Mouse (Mus musculus) heart, postnatal 36 days (tissue): ENCODE data around the gene Abca5. TPM values are rescaled to one million over a fixed set of nuclear protein-coding genes. Genes with fewer than 3 reads are reported as not detected.
"Not testable (repeated sequence)": the region's sequence is repeated elsewhere in the genome, so short reads cannot be mapped to it uniquely, and the experiment has no call there.

ENCODE experiments used
- DNase-seq, 2 experiments: peaks; one replicate each; pipeline ENCODE4 v3.0.0; 2021 to 2022
- intact Hi-C: fragments of 180-260 bp; cut with DNase I; formaldehyde crosslinking; loops from one replicate; pipeline ENCODE4 v1.15.1; 2025
- total RNA-seq, 2 experiments: library from RNA; stranded (reverse); gene quantifications; 2 replicates each; pipeline ENCODE4 v1.2.3; 2021

Abca5 gene
- total RNA-seq, result 1 to 10 TPM; 6.1 to 7.5 TPM

GRCm38 (mm10) chr11:110337289-110338245 lies at the start of gene Abca5:
Gene Abca5, minus strand, starts transcription at chr11:110337716.
- intact Hi-C loops, result loop anchor here (5.0 kb wide), 1 partner anchor 60 kb away; the partner anchor contains the start of gene Map2k6
- DNase-seq, result peak; percentile 85 to 87

DNA sequence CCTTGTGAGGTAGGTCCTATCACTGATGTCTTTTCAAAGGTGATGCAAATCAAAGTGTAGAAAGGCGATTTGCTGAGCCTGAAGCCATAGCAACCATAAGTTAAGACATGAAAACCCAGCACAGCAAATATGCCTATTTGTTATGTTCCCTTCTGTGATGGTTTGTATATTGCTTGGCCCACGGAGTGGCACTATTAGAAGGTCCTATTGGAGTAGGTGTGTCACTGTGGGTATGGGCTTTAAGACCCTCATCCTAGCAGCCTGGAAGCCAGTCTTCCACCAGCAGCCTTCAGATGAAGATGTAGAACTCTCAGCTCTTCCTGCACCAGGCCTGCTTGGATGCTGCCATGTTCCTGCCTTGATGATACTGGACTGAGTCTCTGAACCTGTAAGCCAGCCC lies 48.0 kb upstream of the Abca5 start:
- intact Hi-C loops, result no loop called here
- DNase-seq, result no peak

- DNase-seq, result no peak
- intact Hi-C loops, result loop anchor here (5.0 kb wide), 1 partner anchor 102 kb away; no protein-coding TSS in a partner anchor
Measured at GRCm38 (mm10) chr11:110380310-110380668, 42.8 kb upstream of the Abca5 start.

GRCm38 (mm10) chr11:110379661-110380309 lies 42.3 kb upstream of the Abca5 start:
- intact Hi-C loops, result loop anchor here (5.0 to 10.0 kb wide), 2 partner anchors 103 to 665 kb away; no protein-coding TSS in a partner anchor
- DNase-seq, result peak; percentile 55 to 68

DNA sequence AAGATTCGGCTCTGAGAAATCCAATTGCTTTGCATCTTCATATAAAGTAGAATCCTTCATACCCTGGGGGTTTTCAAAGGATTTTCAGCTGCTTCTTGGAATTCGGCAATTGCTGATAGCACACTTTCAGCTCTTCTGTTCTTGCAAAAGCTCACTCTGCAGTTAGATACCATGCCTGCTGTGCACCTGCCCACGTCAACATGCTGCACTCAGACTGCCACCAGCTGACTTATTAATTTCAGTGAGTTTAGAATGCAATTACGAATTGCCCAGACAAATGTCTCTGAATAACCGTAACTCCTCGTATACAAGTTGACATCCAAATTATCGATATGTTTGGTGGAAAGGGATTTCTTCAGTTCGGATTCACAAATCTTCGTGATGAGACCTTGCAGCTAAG lies 36.5 kb upstream of the Abca5 start:
- intact Hi-C loops, result loop anchor here (10.0 kb wide), 1 partner anchor 671 kb away; no protein-coding TSS in a partner anchor
- DNase-seq, result no peak

DNA sequence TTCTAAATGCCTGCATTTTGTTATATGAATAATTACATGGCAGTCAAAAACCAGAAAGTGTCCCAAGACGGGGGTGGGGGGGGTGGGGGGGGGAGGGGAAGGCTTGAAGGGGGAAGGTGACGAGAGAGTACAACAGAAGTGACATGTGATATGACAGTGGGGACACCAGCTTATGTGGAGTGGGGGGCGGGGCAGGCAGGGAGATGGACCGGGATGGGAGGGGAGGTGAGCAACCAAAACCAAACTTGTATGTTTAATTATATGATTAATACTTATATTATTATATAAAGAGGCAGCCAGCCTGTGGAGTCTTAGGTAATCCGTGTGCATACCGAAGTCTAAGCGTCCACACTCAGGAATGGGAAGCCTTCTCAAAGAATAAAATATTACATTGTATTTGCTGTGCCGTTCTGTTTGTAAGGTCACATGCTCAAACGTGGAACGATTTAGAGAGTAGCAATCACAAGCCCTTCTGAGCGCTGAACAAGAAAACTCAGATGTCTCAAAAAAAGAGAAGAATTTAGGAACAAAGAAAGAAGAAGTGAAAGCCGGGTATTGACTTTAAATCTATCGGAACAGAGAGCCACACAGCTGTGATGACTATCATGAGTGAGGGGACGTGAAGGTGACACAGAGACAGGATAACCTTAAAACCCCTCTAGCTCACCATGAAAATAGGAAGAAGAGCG lies 34.9 kb upstream of the Abca5 start:
- no peak for DNase-seq
- intact Hi-C loops, result loop anchor here (10.0 kb wide), 1 partner anchor 672 kb away; no protein-coding TSS in a partner anchor

DNA sequence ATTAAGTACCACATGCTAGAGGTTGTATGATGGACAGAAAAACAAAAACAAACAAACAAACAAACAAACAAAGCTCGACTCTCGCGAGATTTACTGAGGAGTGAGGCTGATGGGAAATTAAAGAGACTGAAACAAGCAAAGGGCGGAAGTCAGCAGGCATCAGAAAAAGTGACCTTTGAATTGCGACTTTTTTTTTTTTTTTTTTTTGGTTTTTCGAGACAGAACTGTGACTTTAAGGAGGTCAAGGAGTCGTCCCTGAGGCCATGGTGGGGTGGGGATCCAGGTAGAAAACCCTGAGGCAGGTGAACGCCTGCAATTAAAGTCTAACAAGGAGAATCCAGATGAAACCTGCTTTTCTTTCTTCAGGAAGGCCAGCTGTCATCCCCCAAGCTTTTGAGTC lies 34.3 kb upstream of the Abca5 start:
- intact Hi-C loops, result loop anchor here (10.0 kb wide), 1 partner anchor 673 kb away; no protein-coding TSS in a partner anchor
- DNase-seq, result no peak

DNA sequence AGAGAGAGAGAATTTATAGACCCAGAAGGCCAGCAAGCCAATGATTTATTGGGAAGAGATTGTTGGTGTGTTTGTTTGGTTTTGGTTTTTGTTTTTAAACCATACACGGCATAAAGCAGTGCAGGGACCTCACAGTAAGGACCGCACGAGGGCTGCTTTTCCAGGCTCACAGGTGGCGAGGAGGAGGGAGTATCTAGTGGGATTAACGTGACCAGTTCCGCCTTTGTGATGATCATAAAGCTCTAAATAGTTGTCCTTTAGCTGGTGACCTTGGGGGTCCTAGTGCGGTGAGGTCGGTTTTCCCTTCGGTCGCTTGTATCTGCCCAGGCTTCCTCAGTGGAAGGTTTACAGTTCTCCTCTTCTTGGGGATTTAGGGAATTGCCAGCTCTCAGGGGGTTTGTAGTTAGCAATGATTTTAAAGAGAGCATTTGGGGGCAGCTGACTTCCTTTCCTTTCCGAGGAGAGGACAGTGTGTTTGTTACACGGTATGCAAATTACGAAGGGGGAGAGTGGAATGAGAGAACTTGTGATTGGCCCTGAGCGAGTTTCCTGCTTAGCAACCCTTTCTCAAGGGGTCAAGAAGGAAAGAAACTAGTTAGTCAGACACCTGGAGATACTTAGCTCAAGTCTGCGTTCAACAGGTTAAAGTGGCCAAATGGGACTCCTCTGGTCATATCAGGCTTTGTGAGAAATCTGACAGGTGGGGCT lies 31.9 kb upstream of the Abca5 start:
- intact Hi-C loops, result loop anchor here (10.0 kb wide), 1 partner anchor 675 kb away; no protein-coding TSS in a partner anchor
- DNase-seq, result no peak

DNA sequence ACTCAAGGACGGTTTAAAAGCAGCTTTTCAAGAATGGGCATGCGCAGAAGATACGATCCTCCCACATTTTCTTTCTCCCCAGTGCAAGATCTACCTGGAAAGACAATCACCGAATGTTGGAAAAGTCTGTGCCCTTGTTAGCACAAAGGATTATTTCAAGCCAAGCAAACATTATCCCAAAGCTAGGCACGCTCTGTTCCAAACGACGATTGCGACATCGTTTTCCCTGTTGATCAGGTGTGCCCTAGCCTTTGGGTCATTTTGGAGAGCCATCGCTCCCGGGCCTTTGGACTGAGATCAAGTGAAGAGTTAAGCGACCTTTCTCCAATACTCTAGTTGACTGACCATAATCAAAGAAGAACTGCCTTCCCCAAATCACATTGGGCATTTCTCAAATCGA lies 30.1 kb upstream of the Abca5 start:
- no peak for DNase-seq
- intact Hi-C loops, result no loop called here

DNA sequence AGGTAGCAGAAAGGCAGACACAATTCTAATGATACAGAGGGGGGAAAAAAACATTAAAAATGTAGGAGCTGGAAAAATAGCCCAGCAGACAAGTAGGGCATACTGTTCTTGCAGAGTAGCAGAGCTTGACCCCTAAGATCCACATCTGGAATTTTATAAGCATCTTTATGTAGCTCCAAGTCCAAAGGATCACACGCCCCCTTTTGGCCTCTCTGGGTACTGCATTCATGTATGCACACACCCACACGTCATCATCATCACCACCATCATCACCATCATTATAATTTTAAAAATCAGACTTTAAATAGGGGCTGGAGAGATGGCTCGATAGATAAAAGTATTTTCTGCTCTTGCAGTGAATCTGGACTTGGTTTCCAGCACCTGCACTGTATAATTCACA lies 29.4 kb upstream of the Abca5 start:
- intact Hi-C loops, result no loop called here

DNA sequence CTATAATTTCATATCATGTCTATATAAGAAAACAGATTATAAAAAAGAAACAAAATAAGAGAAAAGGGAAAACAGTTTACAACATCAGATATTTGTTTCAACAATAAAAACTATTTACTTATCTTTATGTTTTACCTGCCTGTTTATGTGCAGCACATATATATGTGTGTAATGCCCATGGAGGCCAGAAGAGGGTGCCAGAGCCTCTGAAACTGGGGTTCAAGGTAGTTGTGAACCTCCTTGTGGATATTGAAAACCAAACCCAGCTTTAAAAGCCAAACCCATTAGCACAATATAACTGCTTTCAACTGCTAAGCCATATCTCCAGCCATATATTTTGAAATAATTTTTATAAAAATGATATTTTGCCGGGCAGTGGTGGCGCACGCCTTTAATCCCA lies 27.5 kb upstream of the Abca5 start:
- intact Hi-C loops, result loop anchor here (1.0 kb wide), 1 partner anchor 118 kb away; no protein-coding TSS in a partner anchor
- peak; percentile 49 to 68 for DNase-seq

More for the DNA sequence above, 29.4 kb upstream of the Abca5 start:
- DNase-seq, result no peak

DNA sequence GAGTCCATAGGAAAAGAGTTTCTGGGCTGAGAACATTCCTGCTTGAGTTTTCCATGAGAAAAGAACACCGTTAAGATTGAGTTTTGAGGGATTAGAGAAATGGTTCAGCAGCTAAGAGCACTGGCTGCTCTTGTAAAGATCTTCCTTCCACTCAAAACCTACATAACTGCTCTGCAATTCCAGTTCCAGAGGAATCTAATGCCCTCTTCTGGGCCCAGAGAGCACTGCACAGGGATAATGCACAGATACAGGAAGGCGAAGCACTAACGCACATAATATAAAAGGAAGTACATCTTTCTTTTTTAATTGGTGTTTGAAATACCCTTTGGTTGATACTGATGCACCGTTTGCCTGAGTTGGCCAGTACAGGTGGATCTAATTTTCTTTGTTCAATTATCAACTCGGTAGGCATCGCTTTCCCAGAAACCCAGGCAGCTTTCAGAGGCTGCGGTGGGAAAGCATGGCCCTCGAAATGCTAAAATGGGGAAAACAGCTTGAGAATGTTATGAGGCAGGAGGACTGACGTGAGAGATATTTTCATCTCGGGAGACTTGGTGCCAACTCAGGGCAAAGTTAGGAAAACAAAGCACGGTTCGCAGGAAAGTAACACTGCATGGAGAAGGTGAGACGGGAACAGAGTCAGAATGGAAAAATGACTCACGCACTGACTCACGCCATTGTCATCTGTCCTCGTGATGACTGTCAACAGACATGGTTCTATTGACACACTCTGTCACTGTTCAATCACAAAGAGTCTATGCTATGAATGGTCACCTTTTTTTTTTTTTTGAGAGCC lies 20.4 kb upstream of the Abca5 start:
- DNase-seq, result peak; percentile 21 to 42
- intact Hi-C loops, result no loop called here

GRCm38 (mm10) chr11:110355131-110355530 lies 17.6 kb upstream of the Abca5 start:
- intact Hi-C loops, DNase-seq: not testable (repeated sequence)

- intact Hi-C loops, result no loop called here
- no peak for DNase-seq
Measured at GRCm38 (mm10) chr11:110354261-110354660, 16.7 kb upstream of the Abca5 start.

GRCm38 (mm10) chr11:110348170-110348569 lies 10.7 kb upstream of the Abca5 start:
- intact Hi-C loops, result no loop called here

DNA sequence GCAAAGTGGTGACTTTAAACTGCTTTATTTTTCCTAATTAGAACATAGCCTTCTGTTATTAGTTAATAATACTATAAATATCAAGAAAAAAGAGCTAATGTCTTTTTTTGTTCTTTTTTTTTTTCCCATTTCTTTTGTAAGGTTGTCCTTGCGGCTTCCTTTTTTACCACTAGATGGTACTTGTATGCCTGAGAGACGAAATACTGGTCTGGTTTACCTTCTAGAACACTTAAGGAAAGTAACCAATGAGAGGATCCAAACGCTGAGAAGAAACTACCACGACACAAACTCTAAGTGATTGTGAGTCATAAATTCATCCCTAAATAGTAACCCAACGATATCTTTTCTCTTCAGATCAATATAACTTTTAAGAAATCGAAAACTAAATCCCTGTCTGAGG lies 10.3 kb upstream of the Abca5 start:
- intact Hi-C loops, result no loop called here
- DNase-seq, result no peak

More at GRCm38 (mm10) chr11:110348170-110348569, 10.7 kb upstream of the Abca5 start:
- DNase-seq, result no peak

DNA sequence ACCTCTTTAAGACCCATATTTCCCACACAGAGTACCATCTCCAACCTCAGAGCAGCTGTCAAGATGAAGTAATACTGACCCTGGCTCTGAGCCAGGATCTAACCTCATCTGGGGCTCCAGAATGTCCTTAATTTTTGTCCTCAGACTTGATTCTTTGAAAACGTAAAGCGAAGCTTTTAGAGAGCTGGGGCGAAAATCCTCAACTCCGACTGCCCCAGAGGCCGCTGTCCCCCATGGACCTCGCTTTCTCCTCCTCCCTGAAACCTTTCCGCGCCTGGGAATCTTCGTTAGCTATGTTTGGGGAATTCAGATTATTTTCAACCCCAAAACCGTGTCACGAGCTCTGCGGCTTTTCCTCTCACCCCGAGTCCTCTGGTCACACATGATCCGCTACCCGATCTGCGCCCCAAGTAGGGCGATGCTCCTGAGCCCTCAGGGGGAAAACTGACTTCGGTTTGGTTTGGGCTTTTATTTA lies 665 bp downstream of the Abca5 start:
- DNase-seq, result peak; percentile 29 to 32
- intact Hi-C loops, result loop anchor here (5.0 kb wide), 1 partner anchor 60 kb away; the partner anchor contains the start of gene Map2k6

DNA sequence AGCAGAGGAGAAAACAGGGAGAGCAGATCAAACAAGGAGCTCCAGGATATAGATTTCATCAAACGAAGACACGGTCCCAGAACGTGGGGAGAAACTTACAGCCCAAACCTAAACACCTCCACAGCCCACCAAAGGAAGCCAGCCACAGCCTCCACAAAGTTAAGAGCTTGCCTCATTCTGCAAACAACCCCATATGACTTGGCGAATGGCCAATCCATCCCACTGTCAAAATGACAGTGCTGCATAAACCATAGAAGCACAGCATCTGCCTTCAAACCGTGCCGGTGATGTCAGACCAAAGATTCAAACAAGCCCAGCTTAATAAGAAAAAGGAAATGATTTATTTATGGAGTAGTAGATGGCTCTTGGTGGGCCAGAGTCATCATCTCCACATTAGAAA lies 7.4 kb downstream of the Abca5 start:
- DNase-seq, result no peak
- intact Hi-C loops, result no loop called here

- DNase-seq, result no peak
- intact Hi-C loops, result no loop called here
Measured at GRCm38 (mm10) chr11:110322266-110322665, 15.2 kb downstream of the Abca5 start.
